Mouse (Mus musculus) left cerebral cortex, postnatal 36 days (tissue): ENCODE data around the gene Gm49340. TPM values are rescaled to one million over a fixed set of nuclear protein-coding genes. Genes with fewer than 3 reads are reported as not detected.
"Not testable (repeated sequence)": the region's sequence is repeated elsewhere in the genome, so short reads cannot be mapped to it uniquely, and the experiment has no call there.

ENCODE experiments used
- DNase-seq, 2 experiments: peaks; one replicate each; pipeline ENCODE4 v3.0.0; 2021 to 2022; ENCODE audit warnings: low spot score in 2 of 2, mixed read lengths in 1 of 2
- intact Hi-C: fragments of 180-260 bp; cut with DNase I; formaldehyde crosslinking; loops from one replicate; pipeline ENCODE4 v1.15.1; 2025
- total RNA-seq, 2 experiments: library from RNA; stranded (reverse); gene quantifications; 2 replicates each; pipeline ENCODE4 v1.2.3; 2021

The Gm49340 gene
- not detected for total RNA-seq

- DNase-seq = no peak
- intact Hi-C loops = no loop called here
Measured at GRCm38 (mm10) chr11:73329442-73329841, at the start of gene Gm49340, which contains the start of the genes Aspa and Spata22. Gm49340 (plus strand) TSS chr11:73329741. Aspa (minus strand) TSS chr11:73329596. Spata22 (plus strand) TSS chr11:73329741.

DNA sequence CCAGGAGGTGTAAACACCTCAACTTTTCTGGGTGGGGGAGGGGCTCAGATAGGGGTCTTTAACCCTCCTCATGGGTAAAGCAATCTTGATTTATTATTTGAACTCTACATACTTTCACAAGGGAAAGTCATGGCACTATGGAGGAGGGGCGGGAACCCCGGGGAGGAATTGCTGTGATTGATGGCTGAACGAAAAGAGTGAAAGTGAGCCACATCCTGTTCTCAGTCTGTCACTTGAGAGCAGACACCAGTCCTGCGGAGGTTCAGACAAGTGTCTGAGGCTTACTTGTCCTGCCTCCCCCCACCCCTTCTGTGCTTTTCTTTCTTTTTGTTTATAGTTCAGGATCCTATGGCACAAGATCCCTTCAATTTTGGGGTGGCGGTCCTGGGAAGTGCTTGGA lies 48.8 kb upstream of the Gm49340 start:
- intact Hi-C loops = loop anchor here (5.0 kb wide), 1 partner anchor 1092 kb away; no protein-coding TSS in a partner anchor
- DNase-seq = no peak

DNA sequence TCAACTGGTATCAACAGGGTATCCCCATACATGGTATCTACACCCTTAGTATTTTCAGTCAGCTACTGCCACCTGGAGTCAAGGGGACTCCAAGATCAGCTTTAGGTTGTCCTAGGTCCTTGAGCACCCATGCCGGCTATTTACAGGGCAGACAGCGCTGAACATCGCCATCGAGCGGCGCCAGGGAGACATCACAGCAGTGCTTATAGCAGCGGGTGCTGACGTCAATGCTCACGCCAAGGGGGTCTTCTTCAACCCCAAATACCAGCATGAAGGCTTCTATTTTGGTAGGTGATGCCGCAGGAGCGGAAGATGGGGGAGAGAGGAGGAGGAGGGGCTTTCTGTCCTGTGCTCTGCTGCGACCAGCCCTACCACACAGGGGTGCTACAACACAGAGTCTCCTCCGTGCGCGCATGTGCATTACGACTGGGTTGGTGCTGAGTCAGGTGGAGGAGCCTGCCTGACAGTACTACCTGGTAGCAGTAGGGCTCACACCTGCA lies 48.0 kb upstream of the Gm49340 start:
- peak; percentile 76 to 77 for DNase-seq
- intact Hi-C loops = loop anchor here (5.0 kb wide), 1 partner anchor 1091 kb away; no protein-coding TSS in a partner anchor

DNA sequence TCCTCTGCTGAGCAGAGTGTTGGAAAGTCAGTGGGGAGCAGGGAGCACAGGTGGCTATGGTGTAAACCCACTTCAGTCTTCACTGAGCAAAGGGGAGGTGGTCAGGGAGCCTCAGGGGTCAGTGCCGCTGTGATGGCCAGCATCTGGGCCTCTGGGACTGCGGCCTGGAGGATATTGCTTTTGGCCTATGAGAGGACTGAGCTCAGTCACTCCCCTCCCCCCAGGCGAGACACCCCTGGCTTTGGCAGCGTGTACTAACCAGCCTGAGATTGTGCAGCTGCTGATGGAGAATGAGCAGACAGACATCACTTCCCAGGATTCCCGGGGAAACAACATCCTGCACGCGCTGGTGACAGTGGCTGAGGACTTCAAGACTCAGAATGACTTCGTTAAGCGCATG lies 46.2 kb upstream of the Gm49340 start:
- no peak for DNase-seq
- intact Hi-C loops = loop anchor here (5.0 kb wide), 1 partner anchor 1089 kb away; no protein-coding TSS in a partner anchor

- intact Hi-C loops = loop anchor here (5.0 kb wide), 1 partner anchor 1088 kb away; no protein-coding TSS in a partner anchor
- no peak for DNase-seq
Measured at GRCm38 (mm10) chr11:73283926-73284325, 45.6 kb upstream of the Gm49340 start.

- intact Hi-C loops = loop anchor here (5.0 kb wide), 1 partner anchor 1088 kb away; no protein-coding TSS in a partner anchor
- no peak for DNase-seq
Measured at GRCm38 (mm10) chr11:73284351-73284750, 45.2 kb upstream of the Gm49340 start.

- no peak for DNase-seq
- intact Hi-C loops = no loop called here
Measured at GRCm38 (mm10) chr11:73289621-73290020, 39.9 kb upstream of the Gm49340 start.

- intact Hi-C loops = no loop called here
- no peak for DNase-seq
Measured at GRCm38 (mm10) chr11:73303123-73303522, 26.4 kb upstream of the Gm49340 start.

DNA sequence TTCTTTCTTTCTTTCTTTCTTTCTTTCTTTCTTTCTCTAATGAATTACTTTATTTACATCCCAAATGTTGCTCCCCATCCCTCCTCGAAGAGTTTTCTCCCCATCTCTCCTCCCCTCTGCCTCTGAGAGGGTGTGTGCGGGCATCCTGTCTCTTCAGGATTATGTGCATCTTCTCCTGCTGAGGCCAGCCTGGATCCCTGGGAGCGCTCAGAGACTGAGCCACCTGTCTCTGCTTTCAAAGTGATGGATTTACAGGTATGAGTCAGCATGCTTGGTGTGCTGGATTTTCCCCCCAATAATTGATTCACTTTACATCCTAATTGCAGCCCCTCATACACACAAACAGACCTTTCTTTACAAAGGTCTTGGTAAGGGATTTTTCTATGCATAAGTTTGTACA lies 13.6 kb upstream of the Gm49340 start:
- no peak for DNase-seq

GRCm38 (mm10) chr11:73318581-73318980 lies 11.0 kb upstream of the Gm49340 start:
- intact Hi-C loops, DNase-seq: not testable (repeated sequence)

More for the DNA sequence above, 13.6 kb upstream of the Gm49340 start:
- intact Hi-C loops = no loop called here

DNA sequence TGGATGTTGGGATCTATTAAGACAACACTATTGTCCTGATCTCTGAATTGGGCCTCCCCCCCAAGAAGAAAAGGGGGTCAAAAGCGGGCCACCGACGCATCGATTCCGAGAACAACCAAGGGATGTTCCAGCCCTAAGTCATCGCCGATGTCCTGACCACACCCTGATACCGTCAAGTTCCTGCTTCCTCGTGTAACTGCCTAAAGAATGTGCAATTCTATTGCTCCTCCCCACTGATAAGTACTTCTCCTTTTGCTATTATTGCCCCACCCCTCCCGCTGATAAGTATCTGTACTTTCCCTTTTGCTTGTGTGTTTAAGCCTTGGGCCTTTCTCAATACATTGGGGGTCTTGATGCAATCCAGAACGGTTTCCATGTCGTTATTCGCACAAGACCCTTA lies 8.5 kb upstream of the Gm49340 start:
- DNase-seq, intact Hi-C loops: not testable (repeated sequence)

- intact Hi-C loops = no loop called here
- no peak for DNase-seq
Measured at GRCm38 (mm10) chr11:73323906-73324830, 5.4 kb upstream of the Gm49340 start.

- intact Hi-C loops = no loop called here
- no peak for DNase-seq
Measured at GRCm38 (mm10) chr11:73326485-73326886, 3.1 kb upstream of the Gm49340 start.

GRCm38 (mm10) chr11:73327361-73327760 lies 2.2 kb upstream of the Gm49340 start:
- intact Hi-C loops = no loop called here
- peak in 1 of 2 experiments; percentile 9 for DNase-seq

- intact Hi-C loops = no loop called here
- no peak for DNase-seq
Measured at GRCm38 (mm10) chr11:73333357-73333756, 3.8 kb downstream of the Gm49340 start.

DNA sequence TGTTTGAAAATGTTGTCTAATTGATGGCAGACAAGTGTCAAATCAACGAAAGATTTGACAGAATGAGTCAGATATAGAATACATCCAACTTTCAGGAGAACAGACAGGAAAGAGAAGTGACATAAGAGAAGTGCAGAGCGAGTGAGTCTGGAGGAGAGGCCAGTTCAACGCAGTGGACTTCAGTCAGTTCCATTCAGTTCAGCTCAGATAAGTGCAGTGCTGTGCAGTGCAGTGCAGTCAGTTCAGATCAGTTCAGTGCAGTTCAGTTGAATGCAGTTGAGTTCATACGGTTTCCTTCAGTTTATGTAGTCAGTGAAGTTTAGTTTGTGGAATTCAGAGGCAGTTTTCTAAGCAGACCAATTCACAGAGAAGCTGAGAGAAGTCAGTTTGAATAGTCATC lies 7.4 kb downstream of the Gm49340 start:
- intact Hi-C loops = no loop called here
- DNase-seq = no peak

- DNase-seq = no peak
- intact Hi-C loops = no loop called here
Measured at GRCm38 (mm10) chr11:73350483-73350882, 20.9 kb downstream of the Gm49340 start, which contains the start of gene Olfr20. Olfr20 (plus strand) TSS chr11:73350783.

GRCm38 (mm10) chr11:73370946-73371345 lies 41.4 kb downstream of the Gm49340 start, which contains the start of gene Olfr376:
Olfr376 (plus strand) TSS chr11:73371246.
- no peak for DNase-seq
- intact Hi-C loops = no loop called here

- intact Hi-C loops = no loop called here
- DNase-seq = no peak
Measured at GRCm38 (mm10) chr11:73395374-73395773, 65.8 kb downstream of the Gm49340 start.

GRCm38 (mm10) chr11:73399514-73399913 lies 70.0 kb downstream of the Gm49340 start, which contains the start of gene Olfr1:
Olfr1 (minus strand) TSS chr11:73399614.
- DNase-seq = no peak
- intact Hi-C loops = no loop called here
